Mouse (Mus musculus) hindlimb bud, embryonic 11.5 days (tissue): ENCODE data around the gene Syndig1.

Experiments
- DNase-seq: peaks from one replicate; pipeline ENCODE4 v3.0.0-alpha.2; 2012; ENCODE audit warnings: low read depth, low spot score; ENCODE audit errors: extremely low spot score

Syndig1 gene

DNA sequence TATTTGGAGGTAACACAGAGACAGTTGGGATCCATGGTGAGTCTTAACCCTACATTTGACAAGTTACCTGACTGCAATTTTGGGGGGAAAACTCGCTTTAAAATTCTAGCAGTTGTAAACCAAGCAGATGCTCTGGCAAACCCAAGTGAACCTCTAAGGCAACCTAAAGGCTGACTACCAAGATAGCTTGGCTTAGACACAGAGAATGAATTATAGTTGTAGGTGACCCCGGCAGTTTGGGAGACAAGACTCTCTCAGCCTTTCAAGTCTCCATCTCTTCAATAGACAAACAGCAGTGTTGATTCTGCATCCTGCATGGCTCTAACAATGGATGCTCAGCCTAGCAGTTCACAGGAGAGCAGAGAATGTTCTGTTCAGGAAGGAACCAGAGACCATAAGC is at the start of gene Syndig1:
Gene Syndig1 (plus strand): TSS at position 301 of the 400 bp plus-strand sequence.
- no peak for DNase-seq

GRCm38 (mm10) chr2:149798613-149799012 is 30.4 kb upstream of the Syndig1 start:
- no peak for DNase-seq

DNA sequence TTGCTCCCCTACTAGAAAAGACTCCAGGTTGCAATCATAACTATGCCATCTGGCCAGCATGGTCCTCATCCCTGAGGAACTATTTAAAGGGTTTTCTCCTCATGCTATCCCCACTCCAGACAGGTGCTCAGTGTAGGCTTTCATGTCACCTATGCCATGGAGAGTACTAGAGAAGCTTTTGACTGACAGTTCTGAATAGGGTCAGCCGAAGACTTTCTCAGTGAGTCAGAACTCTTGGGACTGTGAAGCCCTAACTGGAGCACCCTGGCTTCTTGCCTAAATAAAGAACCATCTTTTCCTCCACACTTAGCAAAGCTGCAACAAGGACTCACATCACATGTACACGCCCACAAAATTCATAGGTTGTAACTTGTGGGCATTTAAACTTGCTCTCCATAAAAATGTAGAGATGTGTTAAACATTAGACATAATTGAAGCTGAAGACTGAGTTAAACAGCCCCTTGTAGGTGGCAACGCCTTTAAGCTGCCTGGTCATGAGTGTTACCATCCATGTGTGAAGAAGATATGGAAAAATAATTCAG is 24.3 kb upstream of the Syndig1 start:
- DNase-seq = no peak

- DNase-seq = no peak
Observed at GRCm38 (mm10) chr2:149805256-149805655, 23.8 kb upstream of the Syndig1 start.

DNA sequence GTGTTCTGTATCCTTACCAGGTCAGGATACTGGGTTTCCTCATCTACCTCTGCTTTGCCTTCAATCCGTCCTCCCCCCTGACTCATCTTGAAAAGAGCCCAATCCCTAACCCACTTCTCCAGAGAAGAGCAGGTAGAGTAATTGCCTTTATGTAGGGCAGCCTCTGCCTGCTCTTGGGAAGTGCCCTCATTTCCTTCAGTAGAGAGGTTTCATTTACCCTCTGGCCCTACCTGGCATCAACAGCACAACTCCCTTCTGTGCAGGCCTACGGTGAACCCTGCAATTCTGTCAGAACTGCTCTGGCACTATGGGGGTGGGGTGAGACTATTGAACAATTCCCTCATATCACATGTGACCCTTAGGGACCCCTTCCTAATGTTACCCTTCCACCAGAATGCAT is 16.1 kb upstream of the Syndig1 start:
- no peak for DNase-seq

- no peak for DNase-seq
Observed at GRCm38 (mm10) chr2:149818395-149818794, 10.6 kb upstream of the Syndig1 start.

- DNase-seq = no peak
Observed at GRCm38 (mm10) chr2:149819751-149820150, 9.3 kb upstream of the Syndig1 start.

- DNase-seq = no peak
Observed at GRCm38 (mm10) chr2:149820201-149820600, 8.8 kb upstream of the Syndig1 start.

DNA sequence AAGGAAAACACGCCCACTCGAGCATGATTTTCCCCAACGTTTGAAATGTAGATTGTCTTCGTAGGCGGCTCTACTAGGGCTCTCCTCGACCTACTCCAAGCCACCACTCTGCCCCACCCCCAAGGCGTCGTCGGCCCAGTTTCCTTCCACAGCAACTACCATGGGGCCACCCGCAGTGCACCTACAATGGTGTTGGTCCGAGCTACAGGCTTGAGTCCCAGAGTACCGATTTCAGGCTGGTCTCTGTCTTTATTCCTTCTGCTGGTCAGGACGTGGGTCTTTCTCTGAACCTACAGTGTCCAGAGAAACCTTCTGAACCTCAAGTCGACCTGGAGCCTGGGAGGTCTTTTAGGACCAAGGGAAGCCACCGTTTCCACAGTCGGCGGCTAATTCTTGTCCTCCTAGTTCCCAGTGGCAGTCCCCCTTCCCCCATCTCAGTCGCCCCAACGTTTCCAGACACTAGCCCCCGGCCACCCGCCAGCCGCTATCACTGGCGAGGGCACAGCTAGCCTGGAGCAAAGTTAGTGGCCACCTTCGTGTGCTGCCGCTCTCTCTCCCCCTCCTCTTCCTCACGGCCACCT is 1.0 kb downstream of the Syndig1 start:
- no peak for DNase-seq

DNA sequence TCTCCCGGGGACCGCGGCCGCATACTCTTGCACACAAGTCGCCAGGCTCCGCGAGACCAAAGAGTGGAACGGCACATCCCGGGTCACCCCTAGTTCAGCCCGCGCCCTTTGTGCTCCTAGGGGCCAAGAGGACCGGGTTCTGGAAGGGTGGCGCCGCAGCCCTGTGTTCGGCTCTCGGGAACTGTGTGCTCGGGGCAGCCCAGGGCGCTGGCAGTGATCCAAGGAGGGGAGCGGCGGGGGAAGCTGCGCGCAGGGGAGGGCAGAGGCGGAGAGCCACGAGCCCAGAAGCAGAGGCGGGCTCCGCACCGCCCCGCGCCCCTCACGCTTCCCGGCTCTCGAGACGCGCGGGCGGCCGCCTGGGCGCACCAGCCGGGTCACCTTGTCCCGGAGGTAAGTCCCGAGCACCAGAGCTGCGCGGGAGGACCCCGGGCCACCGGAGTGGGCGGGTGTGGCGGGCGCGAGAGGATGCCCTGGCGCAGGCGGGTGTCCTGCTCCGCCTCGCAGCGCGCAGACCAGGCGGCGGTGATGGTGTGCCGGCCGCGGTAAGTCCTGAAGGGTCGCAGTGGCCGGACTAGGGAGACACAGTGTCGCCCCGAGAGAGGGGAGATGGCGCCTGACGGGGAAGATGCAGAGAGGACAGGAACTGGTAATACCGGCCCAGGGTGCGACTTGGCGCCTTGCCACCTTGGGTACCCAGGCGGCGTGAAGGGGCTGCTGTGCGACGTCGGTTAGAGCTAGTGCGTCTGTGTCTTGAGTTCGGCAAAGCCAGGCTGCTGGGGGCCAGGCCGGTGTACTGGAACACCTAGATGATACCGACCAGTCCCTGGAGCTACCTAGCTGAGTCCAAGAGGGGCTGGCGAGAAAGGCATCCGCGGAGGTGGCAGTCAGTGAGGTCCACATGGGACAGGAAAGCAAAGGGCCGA is 1.8 kb downstream of the Syndig1 start, which contains the start of gene C530025M09Rik:
Gene C530025M09Rik (minus strand): TSS at position 678 of the 923 bp plus-strand sequence.
- no peak for DNase-seq

DNA sequence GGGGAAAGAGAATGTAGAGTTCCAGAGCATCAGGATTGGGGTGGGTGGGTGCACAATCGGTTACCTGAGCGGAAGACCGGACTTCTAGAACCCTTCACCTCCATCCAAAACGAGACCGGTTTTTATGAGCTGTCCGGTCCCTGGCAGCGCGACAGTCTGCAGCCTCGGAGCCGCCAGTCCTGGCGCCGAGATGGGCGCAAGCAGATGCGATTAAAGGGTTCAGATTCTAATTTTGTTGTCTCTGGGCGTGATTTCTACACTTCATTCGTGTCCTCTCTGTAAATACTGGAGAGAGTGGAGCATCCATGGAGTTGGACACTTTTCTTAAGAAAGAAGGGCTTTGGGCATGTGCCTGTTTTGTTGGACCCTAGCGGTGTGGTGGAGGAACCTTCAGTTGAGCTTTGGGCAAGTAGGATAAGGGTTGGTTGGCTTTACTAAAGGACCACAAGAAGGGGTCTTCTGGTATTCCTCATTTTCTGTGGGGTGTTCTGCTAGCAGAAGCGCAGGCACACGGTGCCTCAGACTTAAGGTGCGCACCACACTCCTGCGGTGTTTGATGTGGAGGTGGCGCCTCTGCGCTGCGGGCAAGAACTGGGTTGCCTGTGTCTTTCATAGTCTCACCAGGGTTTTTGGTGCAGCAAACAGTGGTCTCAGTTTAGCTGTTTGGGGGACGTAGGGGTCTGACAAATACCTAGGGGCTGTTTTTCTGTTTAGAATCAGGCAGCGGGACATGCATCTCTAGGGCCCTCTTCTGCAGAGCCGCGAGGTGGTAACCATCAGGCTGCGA is 2.6 kb downstream of the Syndig1 start:
- DNase-seq = no peak

DNA sequence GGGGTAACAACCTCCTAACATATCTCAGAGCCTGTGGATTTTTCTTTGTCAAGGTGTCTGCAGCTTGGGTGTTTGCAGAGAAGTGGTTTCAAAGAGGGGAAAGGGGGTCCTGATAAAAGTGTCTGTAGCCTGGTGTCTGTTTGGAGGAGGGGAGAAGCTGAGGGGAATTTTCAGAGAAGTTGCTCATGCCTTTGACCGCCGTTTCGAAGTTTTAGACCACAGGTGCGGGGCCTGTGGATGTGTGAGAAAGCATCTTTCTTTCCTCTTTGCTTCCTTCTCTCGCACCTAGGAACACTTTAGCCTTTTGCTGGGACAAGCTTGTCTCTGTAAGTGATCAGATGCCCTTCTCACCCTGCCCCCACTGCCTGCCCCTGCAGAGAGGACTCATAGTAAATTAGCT is 3.3 kb downstream of the Syndig1 start:
- DNase-seq = no peak

DNA sequence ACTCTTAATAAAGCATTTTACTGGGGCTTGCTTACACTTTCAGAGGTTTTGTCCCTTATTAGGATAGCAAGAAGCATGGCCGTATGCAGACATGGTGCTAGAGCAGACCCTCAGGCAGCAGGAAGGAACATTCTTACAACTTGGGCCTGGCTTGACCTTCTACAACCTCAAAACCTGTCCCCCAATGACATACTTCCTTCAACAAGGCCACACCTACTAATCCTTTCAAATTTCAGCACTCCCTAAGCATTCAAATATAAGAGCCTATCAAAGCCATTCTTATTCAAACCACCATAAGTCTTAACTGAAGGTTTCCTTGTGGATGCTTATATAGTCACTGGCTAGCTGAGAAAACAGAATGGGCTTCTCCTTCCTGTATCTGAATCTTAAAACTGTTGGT is 6.1 kb downstream of the Syndig1 start:
- no peak for DNase-seq

DNA sequence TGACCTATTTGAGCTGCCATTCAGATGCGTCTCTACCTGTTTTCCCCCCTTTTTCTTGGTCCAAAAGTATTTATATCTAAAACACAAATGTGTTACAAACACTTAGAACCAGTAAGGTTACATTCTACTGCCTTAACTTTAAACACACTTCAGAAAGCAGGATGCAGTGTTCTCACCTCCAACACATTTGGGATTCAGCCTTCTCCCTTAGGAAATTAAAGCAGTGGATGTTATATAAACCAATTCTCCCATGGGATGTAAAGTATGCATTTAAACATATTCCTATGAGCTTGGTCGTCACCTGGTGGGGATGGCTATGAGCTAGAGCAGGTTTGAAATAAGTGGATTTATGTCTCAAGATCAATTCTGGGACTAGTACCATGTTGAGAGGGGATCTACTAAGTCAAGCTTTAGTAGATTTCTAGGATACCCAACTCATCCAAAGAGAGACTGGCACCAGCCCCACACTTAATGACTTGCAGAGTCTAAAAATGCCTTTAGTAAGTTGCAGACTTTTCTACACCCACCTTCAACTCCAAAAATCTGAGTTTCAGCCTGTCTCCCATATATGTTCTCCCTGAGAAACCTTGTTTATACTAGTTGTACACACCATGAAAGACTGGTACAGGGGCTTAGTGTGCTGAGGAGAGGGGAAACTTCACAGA is 7.6 kb downstream of the Syndig1 start:
- no peak for DNase-seq

- DNase-seq = no peak
Observed at GRCm38 (mm10) chr2:149839666-149840065, 10.7 kb downstream of the Syndig1 start.

- DNase-seq = no peak
Observed at GRCm38 (mm10) chr2:149844575-149844974, 15.6 kb downstream of the Syndig1 start.

- DNase-seq = no peak
Observed at GRCm38 (mm10) chr2:149848778-149849177, 19.8 kb downstream of the Syndig1 start.

- no peak for DNase-seq
Observed at GRCm38 (mm10) chr2:149861002-149861401, 32.0 kb downstream of the Syndig1 start.

DNA sequence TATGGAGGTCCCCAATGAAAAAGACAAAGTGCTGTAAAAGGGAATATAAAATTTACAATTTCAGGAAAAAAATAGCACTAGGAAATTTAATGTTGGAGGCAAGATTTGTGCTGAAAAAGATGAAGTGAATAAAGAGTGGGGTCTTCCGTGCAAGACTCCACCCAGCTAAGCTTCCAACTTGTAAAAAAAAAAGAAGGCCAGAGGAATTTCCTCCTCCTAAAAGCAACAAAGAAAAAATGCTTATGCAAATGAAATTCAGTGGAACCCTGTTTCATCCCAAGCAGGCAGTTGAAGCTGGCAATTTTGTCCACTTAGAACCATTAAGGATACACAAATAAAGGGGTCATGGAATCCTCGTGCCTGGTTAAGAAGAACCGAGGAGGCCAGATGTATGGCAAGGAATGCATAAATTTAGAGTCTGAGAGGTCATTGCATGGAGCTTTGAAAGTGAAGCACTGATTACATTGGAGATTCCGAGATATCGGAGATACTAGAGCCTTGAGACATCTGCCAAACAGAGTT is 37.0 kb downstream of the Syndig1 start:
- no peak for DNase-seq

GRCm38 (mm10) chr2:149870496-149870895 is 41.5 kb downstream of the Syndig1 start:
- no peak for DNase-seq
